Comparison of ENCODE assay signal across 27 mouse cellular contexts in the genomic region with DNA sequence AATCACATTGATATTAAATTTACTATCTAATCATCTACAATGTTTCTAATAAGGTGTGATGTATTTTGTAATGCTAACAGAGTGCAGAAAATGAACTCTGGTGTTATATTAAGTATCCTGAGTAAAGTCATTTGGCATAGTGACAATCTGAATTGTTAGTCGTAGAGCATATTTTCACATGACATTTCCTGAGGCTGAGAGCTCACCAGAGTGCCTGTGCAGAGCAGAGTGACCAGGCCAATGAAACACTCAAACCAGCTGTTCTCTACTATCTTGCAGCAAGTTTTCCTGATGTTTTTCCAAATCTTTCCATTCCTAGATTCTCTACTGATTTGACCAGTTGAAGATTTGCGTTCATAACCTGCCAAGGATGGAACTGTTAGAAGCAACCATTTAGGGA. TPM values are rescaled to one million over a fixed set of nuclear protein-coding genes. Genes with fewer than 3 reads are reported as not detected.
A peak's percentile ranks its signal among the peaks of the same experiment; 100 is the strongest.
DNase-seq lines count a peak whose midpoint lies in the region; ATAC-seq and TF ChIP-seq lines count a peak whose summit lies in the region.
"Had no signal": no experiment of that assay in that cellular context is flagged by ENCODE, and none has a peak within 500 bp of the region (broad histone marks: within the 10 kb centered on the region; RNA-seq: fewer than 3 reads in every experiment).

No protein-coding gene starts in this region.

- no peaks in the 10 kb centered on the region for H3K9me3 ChIP-seq in lung, embryonic 14.5 days (ENCODE audit: low read depth, low read length)
- no peaks in the 10 kb centered on the region for H3K9me3 ChIP-seq in lung, embryonic 16.5 days (ENCODE audit: control insufficient read depth, low read length)
- H3K9me3 ChIP-seq in G1E (replicated peaks), result no peaks in the 10 kb centered on the region
- H3K9me3 ChIP-seq: embryonic facial prominence, embryonic 13.5 days; embryonic facial prominence, embryonic 15.5 days; forebrain, embryonic 10.5 days; forebrain, embryonic 12.5 days had no signal

- H3K4me2 ChIP-seq in lung, embryonic 14.5 days, result no peak overlapping the region
- no peak overlapping the region for H3K4me2 ChIP-seq in lung, embryonic 16.5 days (ENCODE audit: low read depth, low read length)
- H3K4me2 ChIP-seq: embryonic facial prominence, embryonic 13.5 days; embryonic facial prominence, embryonic 15.5 days; forebrain, embryonic 12.5 days had no signal

- WGBS in lung, embryonic 14.5 days, result 46% methylated on average over 2 of the region's 2 CpGs
- 50% methylated on average over 2 of the region's 2 CpGs for WGBS in lung, embryonic 16.5 days

- no peak overlapping the region for H3K4me3 ChIP-seq in lung, embryonic 14.5 days (ENCODE audit: low read depth, low read length)
- H3K4me3 ChIP-seq in lung, embryonic 16.5 days (ENCODE audit: low read length), result no peak overlapping the region
- no peak overlapping the region for H3K4me3 ChIP-seq in G1E (ENCODE audit: low read depth, low read length)
- H3K4me3 ChIP-seq: embryonic facial prominence, embryonic 13.5 days; embryonic facial prominence, embryonic 15.5 days; erythroblast, embryonic 14.5 days; forebrain, embryonic 10.5 days; forebrain, embryonic 12.5 days had no signal

- TF ChIP-seq CTCF in lung, embryonic 14.5 days (IDR thresholded peaks at IDR 0.05; ENCODE audit: low read depth), result no peak
- no peak for TF ChIP-seq CTCF in G1E (IDR thresholded peaks at IDR 0.05; ENCODE audit: low read depth, low read length)

- no peaks in the 10 kb centered on the region for H3K36me3 ChIP-seq in lung, embryonic 14.5 days (ENCODE audit: insufficient read depth)
- H3K36me3 ChIP-seq in lung, embryonic 16.5 days (ENCODE audit: control insufficient read depth, insufficient read depth, low read length), result no peaks in the 10 kb centered on the region
- no peaks in the 10 kb centered on the region for H3K36me3 ChIP-seq in G1E (replicated peaks)
- H3K36me3 ChIP-seq: embryonic facial prominence, embryonic 13.5 days; embryonic facial prominence, embryonic 15.5 days; forebrain, embryonic 10.5 days; forebrain, embryonic 12.5 days had no signal

- ATAC-seq in lung, embryonic 14.5 days (ENCODE audit: insufficient read depth), result peak; percentile 69
- ATAC-seq in lung, embryonic 16.5 days (ENCODE audit: low read depth), result peak; percentile 85
- 0 out of 2 replicates have a peak, but pooled peaks have one; percentile 4 for ATAC-seq in G1E (ENCODE audit: extremely low read depth, insufficient number of reproducible peaks, low FRiP score, poor library complexity, severe bottlenecking)
- ATAC-seq: CD4-positive, CD25-positive, alpha-beta regulatory T cell, adult 4 months; forebrain, embryonic 14.5 days; forebrain, embryonic 16.5 days had no signal

- no peak overlapping the region for H3K27ac ChIP-seq in lung, embryonic 14.5 days (ENCODE audit: low read depth)
- no peak overlapping the region for H3K27ac ChIP-seq in lung, embryonic 16.5 days (ENCODE audit: low read length)
- H3K27ac ChIP-seq: embryonic facial prominence, embryonic 13.5 days; embryonic facial prominence, embryonic 15.5 days; forebrain, embryonic 10.5 days; forebrain, embryonic 12.5 days had no signal

- no peaks in the 10 kb centered on the region for H3K27me3 ChIP-seq in lung, embryonic 14.5 days (ENCODE audit: insufficient read depth, low read length)
- no peaks in the 10 kb centered on the region for H3K27me3 ChIP-seq in lung, embryonic 16.5 days (ENCODE audit: control insufficient read depth, insufficient read depth, low read depth, low read length)
- H3K27me3 ChIP-seq in G1E (ENCODE audit: insufficient read depth, low read length), result no peaks in the 10 kb centered on the region
- H3K27me3 ChIP-seq: CH12.LX; embryonic facial prominence, embryonic 13.5 days; embryonic facial prominence, embryonic 15.5 days; forebrain, embryonic 12.5 days had no signal

- H3K4me1 ChIP-seq in lung, embryonic 14.5 days (ENCODE audit: insufficient read depth), result no peaks in the 10 kb centered on the region
- H3K4me1 ChIP-seq in lung, embryonic 16.5 days (replicated peaks; ENCODE audit: control insufficient read depth, insufficient read depth, low read length), result no peaks in the 10 kb centered on the region
- H3K4me1 ChIP-seq in G1E (ENCODE audit: insufficient read depth, low read depth, low read length), result no peaks in the 10 kb centered on the region
- H3K4me1 ChIP-seq: embryonic facial prominence, embryonic 13.5 days; embryonic facial prominence, embryonic 15.5 days; forebrain, embryonic 10.5 days; forebrain, embryonic 12.5 days had no signal

- DNase-seq in lung, embryonic 14.5 days, result peak; percentile 52
- DNase-seq in lung, postnatal 10 days, result no peak
- no peak for DNase-seq in lung, postnatal 25 days (ENCODE audit: low spot score)
- no peak for DNase-seq in G1E (ENCODE audit: low spot score)
- DNase-seq: adrenal gland, adult 2 months; adrenal gland, postnatal 10 days; adrenal gland, postnatal 25 days; B cell, adult 2 months; cerebellum, adult 11 months; cerebellum, adult 18-20 months; cerebellum, adult 8-10 months; cerebellum, adult 9-11 months; cerebellum, postnatal 14 days; cerebellum, postnatal 36 days; embryo, embryonic 11 days had no signal

- H3K9ac ChIP-seq in lung, embryonic 14.5 days, result no peak overlapping the region
- H3K9ac ChIP-seq in lung, embryonic 16.5 days (ENCODE audit: low read length), result no peak overlapping the region
- H3K9ac ChIP-seq: embryonic facial prominence, embryonic 13.5 days; embryonic facial prominence, embryonic 15.5 days; forebrain, embryonic 12.5 days had no signal

RNA-seq across cellular contexts. Expression of a gene that starts 57.5 kb away (rescaled TPM):
- 0.15 and 0.18 TPM in 2 replicates for polyA plus RNA-seq in lung, embryonic 14.5 days (2014; fragmentation: Nextera tagmentation; extraction: Ambion mirVana)
- polyA plus RNA-seq in lung, embryonic 16.5 days (2015; fragmentation: Nextera tagmentation; extraction: Ambion mirVana), result 0.14 and 0.19 TPM in 2 replicates
- not detected in 2 replicates for total RNA-seq in G1E (2014; fragmentation: Nextera tagmentation)
- total RNA-seq in G1E (2017), result 0.06 and 0.11 TPM in 2 replicates
- not detected in 2 replicates for polyA plus RNA-seq in G1E (2012)
- total RNA-seq: CH12.LX; common myeloid progenitor, adult 5-6 weeks; MEL had no signal
- polyA plus RNA-seq: adrenal gland, adult 2 months; erythroblast, embryonic 14.5 days had no signal

Comparison
In these comparisons a context has a peak if more than half of its experiments do, and no peak if none do; other contexts are left out.
1. ATAC-seq: peak in every context shown above with its lines; median percentile 85 in lung, embryonic 16.5 days; 69 in lung, embryonic 14.5 days; 4 in G1E.